Mouse (Mus musculus): ENCODE measurements at regions not wholly inside any gene's neighbourhood (a gene's known extent, or its start where the extent isn't known, plus 50 kb on each side); places are given as distances from the start of the nearest gene placed in this dataset.

DNA sequence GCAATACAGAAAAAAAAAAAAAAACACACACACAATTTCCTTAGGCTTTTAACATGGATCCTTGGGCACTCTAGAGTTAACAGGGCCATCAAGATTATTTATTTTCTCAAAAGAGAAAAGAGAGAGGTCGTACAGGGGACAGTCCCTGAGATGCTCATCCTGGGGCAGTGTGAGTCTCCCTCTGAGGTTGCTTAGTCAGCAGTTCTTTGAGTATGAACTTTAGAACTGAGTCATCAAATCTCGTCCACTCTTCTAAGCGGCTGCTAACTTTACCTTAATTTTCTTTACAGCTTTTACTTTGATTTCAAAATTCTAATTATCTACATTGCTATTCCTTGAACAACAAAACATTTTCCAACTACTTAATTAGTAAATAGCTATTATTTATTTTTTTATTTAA is 177.0 kb upstream of the Gnaz start:
- no peaks in the 10 kb centered on the region for H3K36me3 ChIP-seq (replicated peaks in 1 of 2; ENCODE audit: control insufficient read depth in 1 of 2, insufficient read depth in 1 of 2, low read length in 1 of 2)
- dilution Hi-C loops (cut with MboI; ENCODE audit: extremely low pct_ligation_motif_present, extremely low pct_unique_long_range_greater_than_20kb, low sequenced_read_pairs): no loop called here
- H3K79me2 ChIP-seq (replicated peaks; ENCODE audit: control insufficient read depth, extremely low read depth, insufficient read depth, poor library complexity, severe bottlenecking): no peaks in the 10 kb centered on the region
- no peaks in the 10 kb centered on the region for H3K9me3 ChIP-seq (replicated peaks; ENCODE audit: low read length)
- TF ChIP-seq MAFK (IDR thresholded peaks at IDR 0.05; ENCODE audit: insufficient replicate concordance, low read length): peak; percentile 99
- no peak for TF ChIP-seq SMC3 (IDR thresholded peaks at IDR 0.05; ENCODE audit: low read depth, low read length)
- H3K4me3 ChIP-seq (replicated peaks in 1 of 3; ENCODE audit: low read depth in 2 of 3, low read length in 2 of 3, poor library complexity in 1 of 3): no peak overlapping the region
- in situ Hi-C loops (cut with MboI; ENCODE audit: low pct_ligation_motif_present, low pct_unique_long_range_greater_than_20kb, low sequenced_read_pairs): no loop called here
- no peak overlapping the region for H3K27ac ChIP-seq (ENCODE audit: insufficient read depth, low read depth)
- no peaks in the 10 kb centered on the region for H3K27me3 ChIP-seq (replicated peaks)
- H3K4me2 ChIP-seq (ENCODE audit: insufficient read depth, low read depth, poor library complexity, severe bottlenecking): no peak overlapping the region
- H3K4me1 ChIP-seq (ENCODE audit: control insufficient read depth in 1 of 2, insufficient read depth in 2 of 2): no peaks in the 10 kb centered on the region
- DNase-seq (ENCODE audit: extremely low read depth): peak; percentile 25
- no peak overlapping the region for H3K9ac ChIP-seq (ENCODE audit: insufficient read depth, low read depth)

DNA sequence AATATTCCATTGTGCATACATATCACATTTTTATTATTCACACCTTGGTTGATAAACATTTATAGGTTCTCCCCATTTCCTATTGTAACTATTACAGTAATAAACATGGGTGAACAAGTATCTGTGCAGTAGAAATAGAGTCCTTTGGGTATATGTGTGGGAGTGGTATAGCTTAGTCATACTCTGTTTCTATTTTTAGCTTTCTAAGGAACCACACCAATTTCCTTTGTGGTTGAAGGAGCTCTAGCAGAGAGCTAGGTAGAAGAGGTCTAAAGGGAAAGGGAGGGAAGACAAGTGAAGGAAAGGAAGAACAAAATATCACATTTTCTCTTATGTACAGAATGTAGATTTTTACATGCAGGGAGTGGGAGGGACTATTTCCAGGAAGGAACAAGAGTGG is 143.6 kb upstream of the Gnaz start:
- Histone ChIP-seq H3K36me3 (replicated peaks in 1 of 2; ENCODE audit: control insufficient read depth in 1 of 2, insufficient read depth in 1 of 2, low read length in 1 of 2) (no peaks in the 10 kb centered on the region), H3K27me3 (replicated peaks) (no peaks in the 10 kb centered on the region), H3K9me3 (replicated peaks; ENCODE audit: low read length) (no peaks in the 10 kb centered on the region), H3K79me2 (replicated peaks; ENCODE audit: control insufficient read depth, extremely low read depth, insufficient read depth, poor library complexity, severe bottlenecking) (no peaks in the 10 kb centered on the region), H3K4me1 (ENCODE audit: control insufficient read depth in 1 of 2, insufficient read depth in 2 of 2) (peaks cover 0 to 12% of the 10 kb centered on the region in 2 experiments; a peak in 1 of 4 replicates), H3K27ac (ENCODE audit: insufficient read depth, low read depth) (no peak overlapping the region), H3K4me2 (ENCODE audit: insufficient read depth, low read depth, poor library complexity, severe bottlenecking) (no peak overlapping the region), H3K4me3 (replicated peaks in 1 of 3; ENCODE audit: low read depth in 2 of 3, low read length in 2 of 3, poor library complexity in 1 of 3) (no peak overlapping the region), H3K9ac (ENCODE audit: insufficient read depth, low read depth) (no peak overlapping the region)
- TF ChIP-seq CHD2 (IDR thresholded peaks at IDR 0.05; ENCODE audit: low read length) (no peak), MEF2A (IDR thresholded peaks at IDR 0.05; ENCODE audit: borderline replicate concordance, low read depth, low read length) (peak; percentile 71; the same call in 1 of the 2 replicates), EP300 (IDR thresholded peaks at IDR 0.05; ENCODE audit: low read length) (peak; percentile 65), SMC3 (IDR thresholded peaks at IDR 0.05; ENCODE audit: low read depth, low read length) (no peak)
- dilution Hi-C loops (cut with MboI; ENCODE audit: extremely low pct_ligation_motif_present, extremely low pct_unique_long_range_greater_than_20kb, low sequenced_read_pairs): no loop called here
- in situ Hi-C loops (cut with MboI; ENCODE audit: low pct_ligation_motif_present, low pct_unique_long_range_greater_than_20kb, low sequenced_read_pairs): no loop called here
- DNase-seq (ENCODE audit: extremely low read depth): peak; percentile 24

DNA sequence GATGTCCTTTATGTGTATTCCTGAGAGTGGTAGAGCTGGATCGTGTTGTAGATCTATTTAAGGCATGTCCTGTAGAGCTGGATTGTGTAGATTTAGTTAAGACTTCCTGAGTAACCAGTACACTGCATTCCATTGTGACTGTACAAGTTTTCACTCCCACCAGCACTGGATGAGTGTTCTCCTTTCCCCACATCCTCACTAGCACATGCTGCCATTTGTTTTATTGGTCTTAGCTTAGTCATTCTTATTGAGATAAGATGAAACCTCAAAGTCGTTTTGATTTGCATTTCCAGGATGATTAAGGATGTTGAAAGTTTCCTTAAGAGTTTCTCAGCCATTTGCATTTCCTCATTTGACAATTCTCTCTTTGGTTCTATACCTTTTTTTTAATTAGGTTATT is 132.6 kb upstream of the Gnaz start:
- Histone ChIP-seq H3K27me3 (replicated peaks) (no peaks in the 10 kb centered on the region), H3K79me2 (replicated peaks; ENCODE audit: control insufficient read depth, extremely low read depth, insufficient read depth, poor library complexity, severe bottlenecking) (no peaks in the 10 kb centered on the region), H3K4me3 (replicated peaks in 1 of 3; ENCODE audit: low read depth in 2 of 3, low read length in 2 of 3, poor library complexity in 1 of 3) (no peak overlapping the region), H3K9me3 (replicated peaks; ENCODE audit: low read length) (no peaks in the 10 kb centered on the region), H3K27ac (ENCODE audit: insufficient read depth, low read depth) (no peak overlapping the region; the same call in 1 of the 2 replicates), H3K36me3 (replicated peaks in 1 of 2; ENCODE audit: control insufficient read depth in 1 of 2, insufficient read depth in 1 of 2, low read length in 1 of 2) (no peaks in the 10 kb centered on the region), H3K4me2 (ENCODE audit: insufficient read depth, low read depth, poor library complexity, severe bottlenecking) (no peak overlapping the region), H3K9ac (ENCODE audit: insufficient read depth, low read depth) (no peak overlapping the region), H3K4me1 (ENCODE audit: control insufficient read depth in 1 of 2, insufficient read depth in 2 of 2) (no peaks in the 10 kb centered on the region)
- no peak for DNase-seq (ENCODE audit: extremely low read depth)
- in situ Hi-C loops (cut with MboI; ENCODE audit: low pct_ligation_motif_present, low pct_unique_long_range_greater_than_20kb, low sequenced_read_pairs) (no loop called here), dilution Hi-C loops (cut with MboI; ENCODE audit: extremely low pct_ligation_motif_present, extremely low pct_unique_long_range_greater_than_20kb, low sequenced_read_pairs) (no loop called here)
- TF ChIP-seq POLR2AphosphoS2 (IDR thresholded peaks at IDR 0.05; ENCODE audit: low read depth, low read length) (no peak), RCOR1 (conservative IDR thresholded peaks at IDR 0.05; ENCODE audit: low read depth, low read length) (no peak), MYC (IDR thresholded peaks at IDR 0.05; ENCODE audit: low read depth, low read length) (no peak), KAT2A (IDR thresholded peaks at IDR 0.05; ENCODE audit: insufficient replicate concordance, low read length) (no peak), JUND (conservative IDR thresholded peaks at IDR 0.05; ENCODE audit: low read depth, low read length) (no peak), CHD2 (IDR thresholded peaks at IDR 0.05; ENCODE audit: low read length) (no peak), ELF1 (IDR thresholded peaks at IDR 0.05; ENCODE audit: low read depth, low read length) (no peak), USF2 (conservative IDR thresholded peaks at IDR 0.05; ENCODE audit: low read depth, low read length) (no peak), POLR2A (IDR thresholded peaks at IDR 0.05; ENCODE audit: low read depth, low read length) (no peak), IRF4 (IDR thresholded peaks at IDR 0.05; ENCODE audit: low read depth, low read length) (no peak), MEF2A (IDR thresholded peaks at IDR 0.05; ENCODE audit: borderline replicate concordance, low read depth, low read length) (no peak), SIN3A (IDR thresholded peaks at IDR 0.05; ENCODE audit: low read length) (no peak), MAZ (IDR thresholded peaks at IDR 0.05; ENCODE audit: low read depth, low read length) (no peak), UBTF (IDR thresholded peaks at IDR 0.05; ENCODE audit: low read depth, low read length) (no peak), GABPA (IDR thresholded peaks at IDR 0.05; ENCODE audit: insufficient replicate concordance, low read depth, low read length) (no peak), ZMIZ1 (IDR thresholded peaks at IDR 0.05; ENCODE audit: low read depth, low read length) (no peak)
